Mouse (Mus musculus) hindbrain, embryonic 13.5 days (tissue): ENCODE data around the gene Btbd16. TPM values are rescaled to one million over a fixed set of nuclear protein-coding genes. Genes with fewer than 3 reads are reported as not detected.

Experiments used
- ATAC-seq: fragments of 200-750 bp; cut with Nextera tagmentation; 2 replicates; pipeline ENCODE4 v1.8.0; 2017; ENCODE audit warnings: moderate TSS enrichment; ENCODE audit not compliant: low FRiP score
- H3K27ac ChIP-seq: fragments of 300-500 bp; sonication (generic); 2 replicates; pipeline ENCODE4 v1.5.1; 2015; ENCODE audit warnings: inconsistent platforms, mild to moderate bottlenecking, moderate library complexity
- H3K27me3 ChIP-seq: fragments of 300-500 bp; sonication (generic); 2 replicates; pipeline ENCODE4 v1.6.1; 2015; ENCODE audit warnings: mild to moderate bottlenecking, inconsistent platforms
- H3K36me3 ChIP-seq: fragments of 300-500 bp; sonication (generic); 2 replicates; pipeline ENCODE4 v1.6.1; 2015; ENCODE audit warnings: mild to moderate bottlenecking, inconsistent platforms
- H3K4me1 ChIP-seq: fragments of 300-500 bp; sonication (generic); replicated peaks from 2 replicates; pipeline ENCODE4 v1.6.1; 2015; ENCODE audit warnings: inconsistent platforms
- H3K4me2 ChIP-seq: fragments of 300-500 bp; sonication (generic); 2 replicates; pipeline ENCODE4 v1.6.1; 2015; ENCODE audit warnings: inconsistent platforms, mild to moderate bottlenecking, moderate library complexity
- H3K4me3 ChIP-seq: fragments of 300-500 bp; sonication (generic); 2 replicates; pipeline ENCODE4 v1.5.1; 2015; ENCODE audit warnings: mild to moderate bottlenecking, inconsistent platforms
- H3K9ac ChIP-seq: fragments of 300-500 bp; sonication (generic); 2 replicates; pipeline ENCODE4 v1.6.1; 2015; ENCODE audit warnings: mild to moderate bottlenecking, inconsistent platforms
- H3K9me3 ChIP-seq: fragments of 300-500 bp; sonication (generic); 2 replicates; pipeline ENCODE4 v1.6.1; 2016; ENCODE audit warnings: inconsistent platforms
- WGBS: fragments of 180-500 bp; shearing (Covaris S2); methylation state at CpG from one replicate; pipeline ENCODE4 v1.1.7; 2015; 5-methylcytosine and 5-hydroxymethylcytosine counted together
- polyA plus RNA-seq: library from polyadenylated mRNA; unstranded; fragments of >200 nt; fragmentation: Nextera tagmentation; extraction: Ambion mirVana; gene quantifications from 2 replicates; pipeline ENCODE4 v1.2.1, GENCODE M21; 2015

The Btbd16 gene
- 0.16 TPM in 1 of 2 replicates, not detected in the other for polyA plus RNA-seq

DNA sequence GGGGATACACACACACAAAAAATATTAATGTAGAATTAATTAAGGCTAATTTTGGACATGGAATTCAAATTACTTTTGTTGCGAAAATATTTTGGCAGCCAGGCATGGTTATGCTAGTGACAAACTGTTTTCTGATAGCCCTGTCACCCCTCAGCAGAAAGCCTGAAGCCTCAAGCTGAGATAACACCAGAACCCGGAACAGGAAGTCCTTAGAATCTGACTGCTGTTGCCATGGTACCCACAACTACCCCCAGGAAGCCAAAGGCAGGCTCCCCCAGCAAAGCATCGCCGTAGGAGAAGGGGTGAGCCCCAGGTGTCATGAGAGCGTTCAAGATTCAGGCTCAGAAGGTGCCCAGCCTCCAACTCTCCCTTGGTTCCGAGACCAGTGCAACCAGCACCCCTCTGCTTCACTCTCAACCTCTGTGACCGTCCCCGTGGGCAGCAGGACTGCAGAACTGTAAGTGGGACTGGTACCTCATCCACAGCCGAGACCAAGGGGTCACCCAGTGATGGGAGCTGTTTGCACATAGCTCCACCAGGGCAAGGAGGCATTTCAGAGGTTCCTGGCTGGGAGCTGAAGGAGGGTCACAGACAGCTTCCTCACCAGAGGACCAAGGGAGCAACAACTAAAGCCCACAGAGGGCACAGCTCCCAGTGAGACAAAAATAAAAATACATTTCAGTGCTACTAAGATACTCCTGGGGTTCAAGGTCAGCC lies at the start of gene Btbd16:
Gene Btbd16, plus strand, starts transcription at position 156 of the 717 bp plus-strand sequence.
- Histone ChIP-seq H3K4me3 (no peak within 1 kb of the TSS), H3K36me3 (no peaks in the 10 kb centered on the region), H3K27ac (no peak within 1 kb of the TSS), H3K4me1 (peaks cover 3% of the 10 kb centered on the region; the same call in 1 of the 2 replicates), H3K9me3 (no peaks in the 10 kb centered on the region), H3K9ac (no peak within 1 kb of the TSS), H3K4me2 (no peak within 1 kb of the TSS), H3K27me3 (no peaks in the 10 kb centered on the region)
- no peak for ATAC-seq
- WGBS = 49% methylated on average over 9 of the region's 9 CpGs

DNA sequence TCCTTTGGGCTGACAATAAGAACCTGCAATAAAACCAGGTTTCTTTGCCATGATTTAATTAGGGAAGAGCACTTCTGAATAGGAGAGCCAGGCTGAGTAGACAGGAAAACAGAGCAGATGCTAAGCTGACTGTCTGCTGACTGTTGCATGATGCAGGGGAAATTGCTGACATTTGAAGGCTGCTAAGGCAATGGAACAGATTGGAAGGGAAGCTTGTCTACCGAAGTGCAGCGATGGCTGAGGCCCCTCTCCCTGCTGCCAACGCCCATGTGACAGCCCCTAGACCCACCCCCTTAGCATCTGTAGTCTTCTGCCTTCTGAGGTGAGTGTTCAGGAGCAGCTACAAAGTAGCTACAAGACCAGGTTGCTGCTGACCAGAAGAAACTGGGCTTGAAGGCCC lies 47.7 kb upstream of the Btbd16 start:
- Histone ChIP-seq H3K36me3 (peaks cover 68% of the 10 kb centered on the region), H3K4me2 (no peak overlapping the region), H3K4me3 (no peak overlapping the region), H3K9me3 (no peaks in the 10 kb centered on the region), H3K4me1 (peaks cover 21% of the 10 kb centered on the region), H3K27me3 (no peaks in the 10 kb centered on the region), H3K27ac (no peak overlapping the region), H3K9ac (no peak overlapping the region)
- ATAC-seq = no peak
- WGBS = 80% methylated on average over 3 of the region's 3 CpGs

DNA sequence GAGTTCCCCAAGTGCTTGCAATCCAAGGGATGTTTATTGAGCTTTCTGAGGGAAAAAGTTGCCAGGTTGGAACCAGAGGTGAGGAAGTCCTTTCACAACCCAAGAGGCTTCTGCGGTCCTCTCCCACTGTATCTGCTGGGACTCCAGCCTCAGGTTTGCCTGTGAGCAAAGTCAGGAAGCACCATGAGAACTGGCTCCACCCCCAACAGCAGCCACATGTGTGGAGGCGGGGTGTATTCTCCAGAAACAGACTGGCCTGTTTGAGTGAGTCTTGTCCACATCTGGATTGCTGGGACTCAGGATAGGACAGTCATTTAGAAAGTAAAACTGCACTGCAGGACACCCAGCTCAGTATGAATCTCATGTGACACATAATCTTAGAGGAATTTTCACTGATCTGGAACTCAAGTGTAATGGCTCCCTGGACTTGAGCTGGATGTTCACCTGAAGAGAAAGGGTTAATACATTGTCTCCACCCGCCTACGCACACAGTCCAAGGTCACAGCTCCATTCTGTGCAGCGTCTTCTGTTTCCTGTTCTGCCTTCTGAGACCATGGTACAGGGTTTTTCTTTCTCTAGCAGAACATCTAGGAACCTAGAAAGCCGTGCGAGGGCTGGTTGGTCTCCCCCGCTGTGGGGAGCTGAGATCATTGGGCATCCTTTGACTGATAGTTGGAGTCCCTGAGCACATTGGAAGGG lies 47.0 kb upstream of the Btbd16 start:
- WGBS = 73% methylated on average over 8 of the region's 8 CpGs
- no peak for ATAC-seq
- Histone ChIP-seq H3K27me3 (no peaks in the 10 kb centered on the region), H3K4me1 (peaks cover 25% of the 10 kb centered on the region), H3K9ac (no peak overlapping the region), H3K36me3 (peaks cover 64% of the 10 kb centered on the region), H3K4me3 (no peak overlapping the region), H3K9me3 (no peaks in the 10 kb centered on the region), H3K27ac (no peak overlapping the region), H3K4me2 (no peak overlapping the region)

DNA sequence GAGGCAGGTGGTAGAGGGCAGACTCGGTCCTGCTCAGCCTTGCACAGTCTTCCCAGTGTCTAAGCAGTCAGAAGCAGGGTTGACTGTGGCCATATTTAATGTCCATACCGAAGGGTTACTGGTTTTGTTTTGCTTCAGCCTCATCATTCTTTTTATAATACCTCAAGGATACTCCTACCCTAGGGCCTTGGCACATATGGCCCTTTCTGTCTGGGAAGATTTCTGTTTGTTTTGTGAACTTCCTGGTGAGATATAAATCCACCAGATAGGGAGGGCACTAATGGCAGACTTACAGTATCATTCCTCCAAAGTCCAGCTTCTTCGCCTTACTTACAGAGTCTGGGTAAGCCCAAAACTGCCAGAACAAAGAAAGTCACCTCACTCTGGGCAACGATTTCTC lies 46.3 kb upstream of the Btbd16 start:
- H3K4me2 ChIP-seq = no peak overlapping the region
- H3K4me3 ChIP-seq = no peak overlapping the region
- peaks cover 60% of the 10 kb centered on the region for H3K36me3 ChIP-seq
- H3K4me1 ChIP-seq = peaks cover 31% of the 10 kb centered on the region
- H3K9me3 ChIP-seq = no peaks in the 10 kb centered on the region
- no peak overlapping the region for H3K9ac ChIP-seq
- WGBS = 89% methylated on average over 4 of the region's 4 CpGs
- no peak overlapping the region for H3K27ac ChIP-seq
- no peaks in the 10 kb centered on the region for H3K27me3 ChIP-seq
- no peak for ATAC-seq

DNA sequence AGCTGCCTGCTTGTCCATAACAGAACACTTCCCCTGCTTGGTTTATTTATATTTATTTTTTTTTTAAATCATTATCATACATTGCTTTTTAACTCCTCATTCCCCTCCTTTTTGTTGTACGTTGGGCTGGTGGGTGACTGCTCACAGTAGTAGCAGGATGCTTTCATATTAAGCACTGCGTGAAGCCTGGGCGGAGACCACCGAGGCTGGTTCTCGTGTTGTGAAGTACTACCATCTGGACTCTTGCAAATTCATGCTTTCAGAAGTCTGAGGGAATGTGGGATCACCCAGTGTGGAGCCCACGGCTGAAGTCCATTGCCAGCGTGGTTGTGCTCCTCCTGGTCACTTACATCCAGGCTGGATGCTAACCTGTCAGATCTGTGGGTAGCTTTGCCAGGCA lies 42.1 kb upstream of the Btbd16 start:
- H3K36me3 ChIP-seq = peaks cover 64% of the 10 kb centered on the region
- 77% methylated on average over 7 of the region's 7 CpGs for WGBS
- H3K9me3 ChIP-seq = no peaks in the 10 kb centered on the region
- peaks cover 24% of the 10 kb centered on the region for H3K4me1 ChIP-seq
- no peak for ATAC-seq
- no peak overlapping the region for H3K4me3 ChIP-seq
- H3K4me2 ChIP-seq = no peak overlapping the region
- H3K27me3 ChIP-seq = no peaks in the 10 kb centered on the region
- peak overlapping the region; percentile 74 for H3K27ac ChIP-seq
- H3K9ac ChIP-seq = peak overlapping the region; percentile 39; the same call in 1 of the 2 replicates

DNA sequence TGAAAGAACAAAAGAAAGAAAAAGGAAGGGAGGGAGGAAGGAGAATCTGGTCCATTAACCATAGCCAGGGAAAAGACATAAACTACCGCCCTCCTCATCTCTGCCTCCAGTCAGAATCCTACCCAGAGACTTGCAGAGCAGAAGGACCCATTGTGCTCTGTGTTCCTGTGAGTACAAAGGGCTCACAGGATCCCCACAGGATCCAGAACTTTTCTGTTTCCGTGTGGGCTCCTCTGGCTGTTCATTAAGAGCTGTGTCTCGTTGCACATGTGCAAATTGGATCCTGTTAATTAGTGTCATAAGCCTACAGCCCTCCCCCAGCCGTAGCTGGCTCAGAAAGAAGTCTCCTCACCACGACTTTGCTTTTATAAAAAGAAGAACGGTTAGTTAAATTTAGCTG lies 41.0 kb upstream of the Btbd16 start:
- ATAC-seq = no peak
- H3K36me3 ChIP-seq = peaks cover 67% of the 10 kb centered on the region

DNA sequence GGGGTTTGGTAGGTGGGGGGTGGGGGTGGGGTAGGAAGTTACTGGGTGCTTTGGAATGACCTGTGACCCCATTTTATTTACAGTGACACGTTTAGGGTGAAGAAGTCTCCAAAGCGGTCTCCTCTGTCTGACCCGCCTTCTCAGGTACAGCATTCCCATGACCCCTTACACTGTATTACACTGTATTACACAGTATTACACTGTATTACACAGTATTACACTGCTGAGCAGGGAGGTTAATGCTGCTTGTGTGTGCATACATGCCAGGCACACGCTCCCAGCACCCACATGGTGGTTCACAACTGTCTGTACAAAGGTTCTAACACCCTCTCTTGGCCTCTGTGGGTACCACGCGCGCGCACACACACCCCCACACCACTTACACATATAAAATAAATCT lies 40.4 kb upstream of the Btbd16 start:
- Histone ChIP-seq H3K27ac (peak overlapping the region; percentile 82; the same call in 1 of the 2 replicates), H3K27me3 (no peaks in the 10 kb centered on the region), H3K9ac (no peak overlapping the region), H3K36me3 (peaks cover 68% of the 10 kb centered on the region), H3K4me1 (peaks cover 20% of the 10 kb centered on the region), H3K4me3 (no peak overlapping the region), H3K4me2 (no peak overlapping the region), H3K9me3 (no peaks in the 10 kb centered on the region)
- WGBS = 95% methylated on average over 8 of the region's 8 CpGs
- peak; percentile 57; the same call in 1 of the 2 replicates for ATAC-seq

More for the DNA sequence above, 41.0 kb upstream of the Btbd16 start:
- H3K27ac ChIP-seq = peak overlapping the region; percentile 82
- H3K9me3 ChIP-seq = no peaks in the 10 kb centered on the region
- peaks cover 20% of the 10 kb centered on the region for H3K4me1 ChIP-seq
- H3K27me3 ChIP-seq = no peaks in the 10 kb centered on the region
- no peak overlapping the region for H3K4me3 ChIP-seq
- 36% methylated on average over 6 of the region's 6 CpGs for WGBS
- no peak overlapping the region for H3K4me2 ChIP-seq
- no peak overlapping the region; the same call in 1 of the 2 replicates for H3K9ac ChIP-seq

DNA sequence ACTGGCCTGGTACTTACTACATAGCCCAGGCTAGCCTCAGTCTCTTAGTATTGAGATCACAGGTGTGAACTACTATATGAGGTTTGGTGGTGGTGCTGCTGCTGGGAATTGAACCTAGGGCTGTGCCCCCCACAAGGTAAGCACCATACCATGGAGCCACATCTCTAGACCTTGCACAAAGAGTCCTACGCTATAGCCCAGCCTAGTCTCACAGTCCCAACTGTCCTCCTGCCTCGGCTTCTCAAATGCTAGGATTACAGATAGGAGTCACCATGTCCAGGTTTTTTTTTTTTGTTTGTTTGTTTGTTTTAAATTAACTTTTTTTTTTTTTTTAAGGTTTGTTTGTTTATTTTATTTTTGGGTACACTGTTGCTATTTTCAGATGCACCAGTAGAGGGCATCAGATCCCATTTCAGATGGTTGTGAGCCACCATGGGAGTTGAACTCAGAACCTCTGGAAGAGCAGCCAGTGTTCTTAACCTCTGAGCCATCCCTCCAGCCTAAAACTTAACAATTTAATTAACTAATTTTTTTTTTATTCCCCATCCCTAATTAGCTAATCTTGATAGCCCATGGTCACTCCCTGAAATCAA lies 39.6 kb upstream of the Btbd16 start:
- no peaks in the 10 kb centered on the region for H3K27me3 ChIP-seq
- 98% methylated on average over 2 of the region's 2 CpGs for WGBS
- ATAC-seq = no peak
- H3K27ac ChIP-seq = no peak overlapping the region
- H3K36me3 ChIP-seq = peaks cover 67% of the 10 kb centered on the region
- H3K4me2 ChIP-seq = no peak overlapping the region
- no peak overlapping the region for H3K9ac ChIP-seq
- no peak overlapping the region for H3K4me3 ChIP-seq
- H3K9me3 ChIP-seq = no peaks in the 10 kb centered on the region
- H3K4me1 ChIP-seq = peaks cover 20% of the 10 kb centered on the region

DNA sequence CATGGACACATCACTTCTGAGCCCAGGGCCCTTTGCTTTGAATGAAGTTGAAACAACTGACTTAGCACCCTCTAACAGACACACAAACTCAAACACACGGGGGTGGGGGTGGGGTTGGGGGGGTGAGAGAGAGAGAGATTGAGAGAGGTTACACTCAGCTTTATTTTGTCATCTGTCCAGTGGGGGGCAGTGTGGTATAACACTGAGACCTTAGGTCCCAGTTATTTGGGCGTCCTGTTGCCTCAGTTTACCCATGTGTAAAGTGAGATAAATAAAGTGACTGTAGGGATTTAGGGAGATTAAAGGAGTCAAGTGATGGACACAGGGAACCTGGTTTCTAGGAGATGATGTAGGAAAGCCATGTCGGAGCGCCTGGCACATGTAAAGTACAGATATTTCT lies 32.8 kb upstream of the Btbd16 start:
- no peak for ATAC-seq
- WGBS = 90% methylated on average over 4 of the region's 4 CpGs
- H3K4me2 ChIP-seq = no peak overlapping the region
- H3K4me1 ChIP-seq = peaks cover 8% of the 10 kb centered on the region; the same call in 1 of the 2 replicates
- no peaks in the 10 kb centered on the region for H3K27me3 ChIP-seq
- H3K27ac ChIP-seq = no peak overlapping the region
- no peak overlapping the region for H3K4me3 ChIP-seq
- H3K9ac ChIP-seq = no peak overlapping the region
- peaks cover 99% of the 10 kb centered on the region for H3K36me3 ChIP-seq
- no peaks in the 10 kb centered on the region for H3K9me3 ChIP-seq

DNA sequence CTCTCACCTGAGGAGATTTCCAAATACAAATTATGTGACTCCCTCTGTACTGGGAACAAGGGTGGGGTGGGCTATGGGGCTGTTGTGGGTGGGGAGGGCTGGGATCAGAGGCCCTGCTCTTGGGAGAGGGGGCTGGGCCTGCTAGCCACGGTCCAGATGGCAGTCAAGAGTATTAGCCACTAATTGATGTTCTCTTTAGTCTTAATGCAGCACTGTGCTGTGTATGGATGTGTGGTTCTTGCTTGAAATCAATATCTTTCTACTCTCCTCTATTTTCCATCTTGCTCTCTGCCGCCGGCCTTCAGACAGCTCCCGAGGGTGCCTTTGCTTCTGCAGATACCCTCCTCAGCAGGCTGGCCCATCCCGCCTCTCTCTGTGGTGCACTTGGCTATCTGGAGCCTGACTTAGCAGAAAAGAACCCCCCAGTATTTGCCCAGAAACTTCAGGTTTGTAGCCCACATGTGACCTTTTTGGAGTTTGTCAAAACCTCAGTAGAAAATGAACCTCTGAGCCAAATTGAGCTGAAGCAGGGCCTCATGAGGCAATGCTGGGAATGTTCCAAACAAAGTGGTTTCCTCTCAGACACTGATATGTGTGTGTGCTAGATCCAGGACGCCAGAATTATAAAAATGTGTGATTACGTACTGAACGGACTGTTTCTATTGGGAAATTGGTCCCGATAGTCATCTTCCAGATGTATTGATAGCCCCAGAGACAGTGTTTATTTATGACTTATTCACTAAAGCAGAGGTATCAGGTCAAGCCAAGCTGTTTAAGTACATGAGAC lies 30.4 kb upstream of the Btbd16 start:
- no peak overlapping the region for H3K4me2 ChIP-seq
- H3K9me3 ChIP-seq = no peaks in the 10 kb centered on the region
- no peak overlapping the region for H3K4me3 ChIP-seq
- peaks cover 17% of the 10 kb centered on the region for H3K4me1 ChIP-seq
- ATAC-seq = no peak
- H3K27ac ChIP-seq = peak overlapping the region; percentile 52
- 74% methylated on average over 9 of the region's 9 CpGs for WGBS
- peaks cover 94% of the 10 kb centered on the region for H3K36me3 ChIP-seq
- H3K27me3 ChIP-seq = no peaks in the 10 kb centered on the region
- no peak overlapping the region for H3K9ac ChIP-seq

DNA sequence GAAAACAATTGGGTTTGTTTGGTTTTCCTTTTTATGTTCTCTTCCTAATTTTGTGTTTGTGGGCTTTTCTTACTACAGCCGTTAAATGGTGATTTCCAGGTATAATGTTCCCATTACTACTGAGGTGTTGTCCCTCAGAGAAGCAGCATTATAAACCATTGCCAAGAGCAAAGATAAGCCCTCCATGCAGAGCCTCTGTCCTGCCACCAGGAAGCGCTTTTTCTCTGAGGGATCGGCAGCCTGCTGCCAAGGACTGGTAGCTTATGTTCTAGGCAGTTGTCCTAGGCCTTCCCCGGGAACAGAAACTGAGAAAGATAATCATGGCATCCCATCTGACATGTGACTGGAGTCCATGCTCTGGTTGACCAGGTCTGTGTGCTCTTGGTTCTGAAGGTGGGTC lies 24.7 kb upstream of the Btbd16 start:
- no peak overlapping the region for H3K4me3 ChIP-seq
- no peak overlapping the region for H3K9ac ChIP-seq
- H3K27me3 ChIP-seq = no peaks in the 10 kb centered on the region
- peak overlapping the region; percentile 90 for H3K27ac ChIP-seq
- H3K4me1 ChIP-seq = peaks cover 53% of the 10 kb centered on the region
- no peaks in the 10 kb centered on the region for H3K9me3 ChIP-seq
- H3K4me2 ChIP-seq = no peak overlapping the region
- 87% methylated on average over 4 of the region's 4 CpGs for WGBS
- peaks cover 68% of the 10 kb centered on the region for H3K36me3 ChIP-seq
- no peak for ATAC-seq
